Mouse (Mus musculus) kidney, postnatal 4 days (tissue): ENCODE data around the gene Gm17359.
A peak's percentile ranks its signal among the peaks of the same experiment; 100 is the strongest.
"Not testable (repeated sequence)": the region's sequence is repeated elsewhere in the genome, so short reads cannot be mapped to it uniquely, and the experiment has no call there.

ENCODE experiments used
- DNase-seq, 2 experiments: peaks; one replicate each; pipeline ENCODE4 v3.0.0; 2021; ENCODE audit warnings: mixed read lengths in 2 of 2

Gm17359 gene

GRCm38 (mm10) chr3:79416944-79417680 lies 80.7 kb downstream of the Gm17359 start:
- no peak for DNase-seq

GRCm38 (mm10) chr3:79418921-79419320 lies 82.5 kb downstream of the Gm17359 start:
- DNase-seq: no peak

GRCm38 (mm10) chr3:79425441-79425840 lies 89.0 kb downstream of the Gm17359 start:
- no peak for DNase-seq

- DNase-seq: peak; percentile 49 to 55
These were observed 97.1 kb downstream of the Gm17359 start for GRCm38 (mm10) chr3:79433593-79433992.

GRCm38 (mm10) chr3:79434436-79434835 lies 98.0 kb downstream of the Gm17359 start:
- DNase-seq: no peak

- DNase-seq: no peak
These were observed 98.5 kb downstream of the Gm17359 start for GRCm38 (mm10) chr3:79434985-79435384.

GRCm38 (mm10) chr3:79436186-79436585 lies 99.7 kb downstream of the Gm17359 start:
- no peak for DNase-seq

- no peak for DNase-seq
These were observed 101.8 kb downstream of the Gm17359 start for GRCm38 (mm10) chr3:79438276-79438675.

- peak in 1 of 2 experiments; percentile 26 for DNase-seq
These were observed 104.6 kb downstream of the Gm17359 start for GRCm38 (mm10) chr3:79440976-79441491.

GRCm38 (mm10) chr3:79443850-79444249 lies 107.4 kb downstream of the Gm17359 start:
- DNase-seq: no peak

- no peak for DNase-seq
These were observed 108.6 kb downstream of the Gm17359 start for GRCm38 (mm10) chr3:79445041-79445440.

GRCm38 (mm10) chr3:79446124-79446523 lies 109.7 kb downstream of the Gm17359 start:
- DNase-seq: no peak

GRCm38 (mm10) chr3:79446648-79447047 lies 110.2 kb downstream of the Gm17359 start:
- not testable (repeated sequence) for DNase-seq

- DNase-seq: no peak
These were observed 112.0 kb downstream of the Gm17359 start for GRCm38 (mm10) chr3:79448421-79448820.

GRCm38 (mm10) chr3:79449361-79449760 lies 112.9 kb downstream of the Gm17359 start:
- DNase-seq: no peak

- DNase-seq: no peak
These were observed 116.3 kb downstream of the Gm17359 start for GRCm38 (mm10) chr3:79452696-79453263.

- no peak for DNase-seq
These were observed 119.3 kb downstream of the Gm17359 start for GRCm38 (mm10) chr3:79455761-79456160.

GRCm38 (mm10) chr3:79458651-79459275 lies 122.3 kb downstream of the Gm17359 start:
- DNase-seq: no peak

GRCm38 (mm10) chr3:79469440-79469839 lies 133.0 kb downstream of the Gm17359 start:
- no peak for DNase-seq

- DNase-seq: no peak
These were observed 135.9 kb downstream of the Gm17359 start for GRCm38 (mm10) chr3:79472362-79472761.

GRCm38 (mm10) chr3:79474911-79475310 lies 138.4 kb downstream of the Gm17359 start:
- no peak for DNase-seq

GRCm38 (mm10) chr3:79475980-79476379 lies 139.5 kb downstream of the Gm17359 start:
- DNase-seq: no peak

- no peak for DNase-seq
These were observed 141.9 kb downstream of the Gm17359 start for GRCm38 (mm10) chr3:79478400-79478799.

GRCm38 (mm10) chr3:79478880-79479279 lies 142.4 kb downstream of the Gm17359 start:
- no peak for DNase-seq
